Mouse (Mus musculus): ENCODE results near the gene Ube3b.

Ube3b gene

DNA sequence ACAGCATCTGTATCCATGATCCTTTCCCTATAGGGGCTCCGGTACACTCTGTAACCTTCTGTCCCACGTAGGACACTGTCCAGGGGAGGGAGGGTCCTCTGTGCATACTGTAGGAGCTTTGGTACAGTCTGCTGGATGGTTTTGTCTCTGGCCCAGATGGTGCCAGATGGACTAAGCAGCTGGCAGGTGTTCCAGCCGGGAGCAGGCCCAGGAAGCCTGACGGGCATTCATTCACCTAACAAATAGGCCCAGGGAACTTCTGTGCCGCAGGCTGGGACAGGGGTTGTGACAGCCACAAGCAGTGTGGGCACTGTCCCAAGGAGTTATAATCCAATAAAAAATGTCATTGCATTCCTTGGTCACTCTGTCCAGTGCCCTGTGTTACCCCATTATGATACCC lies 43.6 kb downstream of the Ube3b start:
- in situ Hi-C loops (cut with MboI, MseI): no loop called here

GRCm38 (mm10) chr5:114426732-114427131 lies 46.3 kb downstream of the Ube3b start:
- in situ Hi-C loops (cut with MboI, MseI): no loop called here

GRCm38 (mm10) chr5:114428621-114429020 lies 48.2 kb downstream of the Ube3b start:
- in situ Hi-C loops (cut with MboI, MseI): no loop called here

DNA sequence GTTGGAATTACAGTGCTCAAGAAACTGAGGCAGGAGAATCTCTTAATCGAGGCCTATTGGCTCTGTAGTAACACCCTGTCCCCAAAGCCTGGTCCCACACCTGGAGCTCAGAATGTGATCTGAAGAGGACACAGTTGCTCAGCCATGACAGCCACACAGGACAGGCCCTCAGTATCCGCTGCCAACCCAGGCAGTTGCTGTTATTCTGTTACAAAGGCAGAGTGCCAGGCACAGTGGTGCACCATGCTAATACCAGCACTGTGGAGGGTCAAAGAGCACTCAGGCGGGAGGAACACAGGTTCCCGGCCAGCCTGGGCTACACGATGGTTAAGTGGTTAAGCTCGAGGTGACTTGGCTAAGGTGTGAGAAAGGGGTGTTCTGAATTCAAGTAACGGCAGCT lies 49.4 kb downstream of the Ube3b start:
- in situ Hi-C loops (cut with MboI, MseI): no loop called here

DNA sequence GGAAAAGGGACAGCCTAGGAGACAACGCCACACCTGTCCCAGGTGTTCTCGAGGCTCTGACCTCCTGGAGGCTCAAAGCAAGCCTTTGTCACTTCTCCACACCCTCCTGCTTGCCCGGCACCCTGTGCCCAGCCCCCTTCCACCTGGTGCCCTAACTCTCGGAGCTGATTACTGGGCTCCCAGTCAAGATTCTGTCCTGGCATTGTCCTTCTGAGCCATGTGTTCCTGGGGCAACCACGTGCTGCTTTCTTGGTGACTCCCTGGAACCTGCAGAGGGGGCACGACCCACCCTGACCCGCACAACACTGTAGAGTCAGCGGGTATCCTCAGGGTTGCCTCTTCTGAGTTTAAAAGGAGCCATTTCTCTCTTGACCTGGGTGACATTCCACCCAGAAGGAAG lies 54.0 kb downstream of the Ube3b start:
- in situ Hi-C loops (cut with MboI, MseI): no loop called here

DNA sequence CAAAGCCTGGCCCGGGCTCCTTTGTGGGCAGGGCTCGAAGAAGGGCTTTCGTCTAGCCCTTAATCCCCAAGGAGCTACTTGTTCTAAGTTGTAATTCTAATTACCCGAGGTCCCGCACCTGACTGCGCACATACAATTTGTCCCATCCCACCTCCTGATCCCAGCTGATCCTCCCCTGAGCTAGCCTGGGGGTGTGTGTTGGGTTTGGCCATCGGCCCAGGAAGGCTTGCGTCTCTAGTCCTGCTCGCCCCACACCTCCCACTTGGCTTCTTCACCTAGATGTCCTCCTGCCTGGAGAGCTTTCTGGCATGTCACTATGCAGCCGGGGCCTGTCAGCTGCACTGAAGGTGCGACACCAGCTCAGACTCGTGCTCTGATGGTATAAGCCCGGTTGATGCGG lies 55.2 kb downstream of the Ube3b start:
- in situ Hi-C loops (cut with MboI, MseI): no loop called here

DNA sequence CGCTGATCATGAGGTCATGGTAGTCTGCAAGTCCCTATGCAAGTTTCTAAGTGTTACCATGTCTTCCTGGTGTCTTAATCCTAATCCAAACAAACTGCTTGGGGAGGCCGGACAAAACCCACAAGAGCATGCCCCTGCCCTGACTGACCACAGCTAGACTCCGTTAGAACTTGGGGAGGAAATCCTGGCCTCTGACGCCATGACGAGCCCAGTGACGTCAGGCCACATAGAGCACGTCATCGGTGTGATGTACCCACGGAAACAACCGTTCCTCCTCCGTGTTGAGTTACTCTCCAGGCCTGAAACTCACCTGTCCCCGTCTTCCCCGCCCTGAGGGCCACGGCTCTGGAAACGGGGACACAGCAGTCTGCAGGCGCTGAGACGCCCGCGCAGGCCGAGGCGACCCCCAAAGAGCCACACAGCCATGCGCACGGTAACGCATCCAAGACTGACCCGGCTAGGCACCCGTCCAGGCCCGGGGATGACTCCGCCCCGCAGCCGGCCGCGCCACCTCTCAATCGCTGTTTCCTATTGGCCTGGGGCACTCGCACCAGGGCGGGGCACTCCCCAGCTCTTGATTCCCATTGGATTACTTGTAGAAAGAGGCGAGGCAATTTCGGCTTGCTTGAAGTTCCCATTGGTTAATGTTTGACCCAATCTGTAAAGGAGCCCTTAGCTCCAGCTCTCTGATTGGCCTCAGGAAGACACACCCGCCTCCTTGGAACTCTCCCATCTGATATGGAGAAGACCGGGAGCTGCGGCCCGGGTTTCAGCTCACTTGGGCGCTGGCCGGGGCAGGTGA lies 63.4 kb downstream of the Ube3b start, which contains the start of the genes Mmab and Mvk:
Gene Mmab, minus strand, starts transcription at position 495 of the 802 bp plus-strand sequence.
Gene Mvk, plus strand, starts transcription at position 704 of the 802 bp plus-strand sequence.
- in situ Hi-C loops (cut with MboI, MseI): no loop called here

DNA sequence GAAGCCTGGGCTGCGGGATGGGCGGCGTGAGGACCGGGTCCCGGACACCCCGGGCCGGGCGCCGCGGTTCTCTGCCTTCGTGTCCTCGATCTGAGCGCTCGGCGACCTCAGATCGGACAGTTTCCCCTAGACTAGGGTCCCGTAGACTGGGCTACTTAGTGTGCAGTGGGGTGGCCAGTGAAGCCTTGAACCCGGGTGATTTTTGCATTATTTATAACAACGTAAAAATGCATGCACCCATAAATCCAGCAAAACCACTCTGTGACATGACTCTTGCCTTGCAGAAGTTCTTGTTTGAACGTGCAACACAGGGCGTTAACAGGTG lies 63.9 kb downstream of the Ube3b start:
- in situ Hi-C loops (cut with MboI, MseI): no loop called here

DNA sequence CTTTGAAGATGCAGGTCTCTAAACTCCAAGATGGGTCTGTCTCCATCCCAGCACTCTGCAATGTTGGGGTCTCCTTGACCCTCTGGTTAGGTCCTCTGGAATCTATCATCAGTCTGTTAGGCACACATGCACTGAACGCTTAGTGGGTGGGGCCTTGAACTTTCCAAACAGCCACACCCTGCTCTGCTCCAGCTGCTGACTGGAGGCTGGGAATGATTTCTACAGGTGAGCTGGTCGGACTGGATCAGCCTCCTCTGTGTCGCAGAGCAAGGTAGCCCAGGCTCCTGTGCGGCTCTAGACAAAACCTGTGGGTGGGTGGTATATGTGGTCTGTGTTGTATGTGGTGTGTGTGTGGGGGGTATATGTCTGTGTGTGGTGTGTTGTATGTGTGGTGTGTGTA lies 68.6 kb downstream of the Ube3b start:
- in situ Hi-C loops (cut with MboI, MseI): no loop called here

- in situ Hi-C loops (cut with MboI, MseI): no loop called here
Measured at GRCm38 (mm10) chr5:114456287-114456686, 75.9 kb downstream of the Ube3b start.

DNA sequence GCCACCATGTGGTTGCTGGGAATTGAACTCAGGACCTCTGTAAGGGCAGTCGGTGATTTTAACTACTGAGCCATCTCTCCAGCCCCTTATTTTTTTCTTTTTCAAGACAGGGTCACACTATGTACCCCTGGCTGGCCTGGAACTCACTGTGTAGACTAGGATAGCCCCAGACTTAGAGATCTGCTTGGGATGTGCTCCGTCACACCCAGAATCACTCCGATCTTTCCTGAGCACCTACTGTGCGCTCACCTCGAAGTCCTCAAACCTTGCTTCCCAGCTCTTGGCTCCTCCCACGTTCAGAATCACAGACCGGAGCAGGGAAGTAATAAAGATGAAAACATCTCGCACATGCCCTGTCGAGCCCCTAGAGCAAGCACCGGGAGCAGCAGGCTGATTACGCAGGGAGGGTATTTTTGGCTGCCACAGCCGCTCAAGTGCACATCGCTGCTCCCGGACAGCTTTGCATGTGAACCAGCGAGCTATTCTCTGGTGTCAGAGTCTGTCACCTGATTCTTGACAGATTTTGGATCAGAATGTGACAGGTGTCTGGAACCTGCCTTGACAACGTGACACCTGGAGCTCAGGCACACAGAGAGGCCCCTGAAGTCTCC lies 76.7 kb downstream of the Ube3b start:
- in situ Hi-C loops (cut with MboI, MseI): no loop called here

GRCm38 (mm10) chr5:114461238-114461637 lies 80.8 kb downstream of the Ube3b start:
- in situ Hi-C loops (cut with MboI, MseI): no loop called here

DNA sequence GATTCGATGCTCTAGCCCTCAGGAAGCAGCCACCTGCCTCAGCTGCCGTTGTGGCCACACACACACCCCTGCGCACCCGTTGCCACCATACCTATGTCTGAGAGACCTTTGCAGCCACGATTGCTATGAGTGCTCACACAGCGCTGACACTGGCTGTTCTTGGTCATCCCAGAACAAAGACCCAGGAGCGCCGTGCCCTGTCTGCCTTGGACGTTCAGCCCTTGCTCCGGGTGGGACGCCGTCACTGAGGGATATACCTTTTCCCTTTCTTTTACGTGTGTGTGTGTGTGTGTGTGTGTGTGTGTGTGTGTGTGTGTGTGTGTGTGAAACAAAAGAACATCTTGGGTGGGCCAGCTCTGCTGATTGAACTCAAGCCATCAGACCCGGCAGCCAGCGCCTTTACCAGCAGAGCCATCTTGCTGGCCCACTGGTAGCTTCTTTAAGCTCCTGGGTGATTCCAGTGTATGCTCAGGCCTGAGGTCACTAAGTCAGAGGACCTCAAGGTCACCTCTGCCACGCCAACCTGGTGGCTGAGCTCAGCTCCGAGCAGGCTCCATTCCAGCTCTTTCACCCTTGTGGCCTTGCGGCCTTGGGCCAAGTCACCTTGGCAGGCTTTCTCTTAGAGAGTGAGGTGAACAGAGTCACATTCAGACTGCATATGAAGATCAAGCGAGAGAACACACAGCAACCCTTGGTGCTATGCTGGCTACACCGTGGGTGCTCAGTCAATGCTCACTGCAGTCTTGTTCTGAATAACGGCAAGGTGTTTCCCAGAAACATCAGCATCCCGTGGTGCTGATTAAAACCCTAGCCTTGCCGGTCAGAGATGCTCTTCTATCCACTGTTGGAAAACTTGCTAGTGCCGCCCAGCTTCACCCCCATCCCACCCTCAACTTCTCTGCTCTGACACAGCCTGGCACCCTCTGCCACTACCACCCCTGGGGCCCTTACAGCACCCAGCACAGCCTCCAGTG lies 81.9 kb downstream of the Ube3b start:
- in situ Hi-C loops (cut with MboI, MseI): no loop called here

GRCm38 (mm10) chr5:114464561-114464960 lies 84.2 kb downstream of the Ube3b start:
- in situ Hi-C loops (cut with MboI, MseI): no loop called here

- in situ Hi-C loops (cut with MboI, MseI): no loop called here
Measured at GRCm38 (mm10) chr5:114465641-114466040, 85.2 kb downstream of the Ube3b start.

DNA sequence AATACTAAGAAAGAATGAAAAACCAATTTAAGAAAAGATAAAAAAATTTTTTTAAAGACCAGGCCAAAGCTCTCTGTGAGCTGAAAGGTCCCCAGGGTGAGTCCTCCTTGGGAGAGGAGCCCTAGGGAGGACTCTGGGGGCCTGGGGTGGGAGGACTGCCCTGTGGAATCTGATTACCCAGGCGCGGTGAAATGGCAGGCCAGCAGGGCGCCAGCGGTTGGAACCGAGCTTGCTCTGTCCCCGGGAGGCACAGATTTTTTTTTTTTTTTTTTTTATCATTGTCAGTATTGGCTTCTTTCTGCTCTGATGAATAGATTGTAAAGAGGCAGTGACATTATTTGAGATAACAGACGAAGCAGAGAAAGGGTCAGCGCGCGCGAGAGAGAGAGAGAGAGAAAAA lies 86.6 kb downstream of the Ube3b start:
- in situ Hi-C loops (cut with MboI, MseI): no loop called here

DNA sequence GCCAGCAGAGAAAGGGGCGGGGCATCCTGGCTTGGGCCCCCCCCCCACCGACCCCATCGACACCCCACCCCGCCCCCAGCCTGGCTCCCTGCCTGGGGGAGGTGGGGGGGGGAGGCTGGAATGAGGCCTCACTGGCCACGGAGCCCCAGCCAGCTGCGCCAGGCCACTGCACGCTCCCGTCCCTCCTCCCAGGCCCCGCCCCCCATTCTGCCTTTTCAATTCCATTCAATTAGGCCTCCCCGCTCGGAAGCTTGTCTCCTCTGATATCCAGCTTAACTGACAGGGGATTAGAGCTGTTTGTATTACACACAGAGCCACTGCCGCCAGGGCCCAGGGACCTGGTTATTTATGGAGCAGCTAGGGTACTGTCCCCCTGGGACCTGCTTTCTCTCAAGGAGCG lies 87.0 kb downstream of the Ube3b start:
- in situ Hi-C loops (cut with MboI, MseI): no loop called here

DNA sequence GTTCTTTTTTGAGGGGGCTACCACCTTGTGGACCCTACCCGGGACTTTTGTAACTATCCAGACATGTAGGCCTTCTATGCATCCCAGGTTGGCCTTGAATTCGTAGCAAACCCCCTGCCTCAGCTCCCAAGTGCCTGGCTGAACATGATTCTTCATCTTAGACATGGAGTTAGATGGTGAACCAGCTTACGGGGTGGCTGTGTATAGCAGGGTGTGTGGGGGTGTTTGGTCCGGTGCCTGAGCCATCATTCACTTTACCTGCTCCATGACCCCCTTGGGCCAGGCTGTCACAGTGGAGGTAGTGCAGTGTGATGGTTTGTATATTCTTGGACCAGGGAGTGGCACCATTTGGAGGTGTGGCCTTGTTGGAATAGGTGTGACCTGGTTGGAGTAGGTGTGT lies 87.6 kb downstream of the Ube3b start:
- in situ Hi-C loops (cut with MboI, MseI): no loop called here

DNA sequence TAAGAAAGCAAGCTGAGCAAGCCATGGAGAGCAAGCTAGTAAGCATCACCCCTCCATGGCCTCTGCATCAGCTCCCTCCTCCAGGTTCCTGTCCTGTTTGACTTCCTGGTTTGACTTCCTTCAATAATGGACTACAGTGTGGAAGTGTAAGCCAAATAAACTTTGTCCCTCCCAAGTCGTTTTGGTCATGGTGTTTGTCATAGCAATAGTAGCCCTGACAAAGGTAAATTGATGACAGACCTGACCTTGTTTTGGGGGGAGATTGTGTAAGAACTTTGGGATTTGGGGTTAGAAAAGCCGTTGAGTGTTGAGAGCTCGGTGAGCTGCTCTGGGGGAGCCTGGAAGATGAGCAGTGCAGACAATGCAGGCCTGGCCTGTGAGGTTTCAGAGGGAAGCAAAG lies 90.0 kb downstream of the Ube3b start:
- in situ Hi-C loops (cut with MboI, MseI): no loop called here
